Mouse (Mus musculus) granulocyte monocyte progenitor cell, adult 5-6 weeks (primary cell): ENCODE results near the gene Maz. TPM values are rescaled to one million over a fixed set of nuclear protein-coding genes. Genes with fewer than 3 reads are reported as not detected.

Experiments
- total RNA-seq, 2 experiments: library from RNA; stranded (forward) in 1 of 2; stranded (reverse) in 1 of 2; fragments of 200-712, 200-1000 nt in 1 of 2; fragments of >200 nt in 1 of 2; fragmentation: Nextera tagmentation in 1 of 2; gene quantifications; 2 replicates each; pipeline ENCODE4 v1.2.3; 2014 to 2017

Maz gene
- total RNA-seq, 2 experiments from 2014 or later, result 77.5 to 169 TPM

Other genes starting within 250 kb of the Maz start
Only the 30 nearest of the 32 such genes appear.
- gene Ppp4c, start 234.5 kb downstream of the Maz start, total RNA-seq (2014; fragmentation: Nextera tagmentation), result 160 and 219 TPM in 2 replicates
- gene Ppp4c, start 234.5 kb downstream of the Maz start, total RNA-seq (2017), result 131 and 137 TPM in 2 replicates
- not detected in 2 replicates for gene Fam57b, start 229.4 kb downstream of the Maz start, total RNA-seq (2014; fragmentation: Nextera tagmentation)
- gene Fam57b, start 229.4 kb downstream of the Maz start, total RNA-seq (2017), result not detected in 2 replicates
- not detected in 2 replicates for gene 4930451I11Rik, start 195.4 kb downstream of the Maz start, total RNA-seq (2014; fragmentation: Nextera tagmentation)
- gene 4930451I11Rik, start 195.4 kb downstream of the Maz start, total RNA-seq (2017), result not detected in 2 replicates
- not detected in 2 replicates for gene Doc2a, start 179.6 kb downstream of the Maz start, total RNA-seq (2014; fragmentation: Nextera tagmentation)
- gene Doc2a, start 179.6 kb downstream of the Maz start, total RNA-seq (2017), result 0.15 TPM in 1 of 2 replicates, not detected in the other
- 62.2 and 65.9 TPM in 2 replicates for gene Hirip3, start 165.1 kb downstream of the Maz start, total RNA-seq (2014; fragmentation: Nextera tagmentation)
- 168 and 171 TPM in 2 replicates for gene Hirip3, start 165.1 kb downstream of the Maz start, total RNA-seq (2017)
- gene Ino80e, start 164.7 kb downstream of the Maz start, total RNA-seq (2014; fragmentation: Nextera tagmentation), result 89.0 and 100 TPM in 2 replicates
- 23.4 and 35.3 TPM in 2 replicates for gene Ino80e, start 164.7 kb downstream of the Maz start, total RNA-seq (2017)
- 28.0 and 45.8 TPM in 2 replicates for gene Taok2, start 142.3 kb downstream of the Maz start, total RNA-seq (2014; fragmentation: Nextera tagmentation)
- 29.9 and 35.6 TPM in 2 replicates for gene Taok2, start 142.3 kb downstream of the Maz start, total RNA-seq (2017)
- 27.9 and 31.9 TPM in 2 replicates for gene Tmem219, start 104.1 kb downstream of the Maz start, total RNA-seq (2014; fragmentation: Nextera tagmentation)
- 20.0 and 26.5 TPM in 2 replicates for gene Tmem219, start 104.1 kb downstream of the Maz start, total RNA-seq (2017)
- 12.4 and 23.1 TPM in 2 replicates for gene Kctd13, start 98.2 kb downstream of the Maz start, total RNA-seq (2014; fragmentation: Nextera tagmentation)
- gene Kctd13, start 98.2 kb downstream of the Maz start, total RNA-seq (2017), result 9.7 and 10.3 TPM in 2 replicates
- not detected in 2 replicates for gene Asphd1, start 77.5 kb downstream of the Maz start, total RNA-seq (2014; fragmentation: Nextera tagmentation)
- gene Asphd1, start 77.5 kb downstream of the Maz start, total RNA-seq (2017), result not detected in 2 replicates
- gene Sez6l2, start 76.5 kb downstream of the Maz start, total RNA-seq (2014; fragmentation: Nextera tagmentation), result 3.4 and 6.4 TPM in 2 replicates
- gene Sez6l2, start 76.5 kb downstream of the Maz start, total RNA-seq (2017), result 0.46 and 1.4 TPM in 2 replicates
- gene Cdipt, start 51.1 kb downstream of the Maz start, total RNA-seq (2014; fragmentation: Nextera tagmentation), result 72.3 and 78.9 TPM in 2 replicates
- 38.2 and 63.1 TPM in 2 replicates for gene Cdipt, start 51.1 kb downstream of the Maz start, total RNA-seq (2017)
- 1.1 and 2.7 TPM in 2 replicates for gene Cdiptos, start 50.9 kb downstream of the Maz start, total RNA-seq (2014; fragmentation: Nextera tagmentation)
- gene Cdiptos, start 50.9 kb downstream of the Maz start, total RNA-seq (2017), result 0.26 and 1.1 TPM in 2 replicates
- 9.8 and 13.1 TPM in 2 replicates for gene Mvp, start 12.4 kb downstream of the Maz start, total RNA-seq (2014; fragmentation: Nextera tagmentation)
- 17.7 and 22.1 TPM in 2 replicates for gene Mvp, start 12.4 kb downstream of the Maz start, total RNA-seq (2017)
- gene Pagr1b, start 10.6 kb downstream of the Maz start, total RNA-seq (2014; fragmentation: Nextera tagmentation), result not detected in 2 replicates
- 10.5 TPM in 1 of 2 replicates, not detected in the other for gene Pagr1b, start 10.6 kb downstream of the Maz start, total RNA-seq (2017)
- 17.5 and 50.8 TPM in 2 replicates for gene Pagr1a, start 9.7 kb downstream of the Maz start, total RNA-seq (2014; fragmentation: Nextera tagmentation)
- gene Pagr1a, start 9.7 kb downstream of the Maz start, total RNA-seq (2017), result 3.4 and 27.2 TPM in 2 replicates
- 2.3 and 28.3 TPM in 2 replicates for gene Gm42742, start 5.9 kb downstream of the Maz start, total RNA-seq (2014; fragmentation: Nextera tagmentation)
- 32.7 and 35.4 TPM in 2 replicates for gene Gm42742, start 5.9 kb downstream of the Maz start, total RNA-seq (2017)
- gene Prrt2, start 5.8 kb downstream of the Maz start, total RNA-seq (2014; fragmentation: Nextera tagmentation), result 1.8 and 6.9 TPM in 2 replicates
- 0.43 and 1.6 TPM in 2 replicates for gene Prrt2, start 5.8 kb downstream of the Maz start, total RNA-seq (2017)
- 26.2 and 29.2 TPM in 2 replicates for gene Kif22, start 15.4 kb upstream of the Maz start, total RNA-seq (2014; fragmentation: Nextera tagmentation)
- gene Kif22, start 15.4 kb upstream of the Maz start, total RNA-seq (2017), result 65.0 and 67.4 TPM in 2 replicates
- not detected in 2 replicates for gene Zg16, start 60.3 kb upstream of the Maz start, total RNA-seq (2014; fragmentation: Nextera tagmentation)
- gene Zg16, start 60.3 kb upstream of the Maz start, total RNA-seq (2017), result 1.6 and 2.5 TPM in 2 replicates
- gene AI467606, start 64.3 kb upstream of the Maz start, total RNA-seq (2014; fragmentation: Nextera tagmentation), result 19.3 and 22.1 TPM in 2 replicates
- gene AI467606, start 64.3 kb upstream of the Maz start, total RNA-seq (2017), result 23.5 and 25.9 TPM in 2 replicates
- 2.7 and 3.1 TPM in 2 replicates for gene Qprt, start 95.2 kb upstream of the Maz start, total RNA-seq (2014; fragmentation: Nextera tagmentation)
- gene Qprt, start 95.2 kb upstream of the Maz start, total RNA-seq (2017), result 0.21 and 1.6 TPM in 2 replicates
- 123 and 159 TPM in 2 replicates for gene Spn, start 110.8 kb upstream of the Maz start, total RNA-seq (2014; fragmentation: Nextera tagmentation)
- gene Spn, start 110.8 kb upstream of the Maz start, total RNA-seq (2017), result 293 and 356 TPM in 2 replicates
- 21.1 and 44.7 TPM in 2 replicates for gene Cd2bp2, start 169.0 kb upstream of the Maz start, total RNA-seq (2014; fragmentation: Nextera tagmentation)
- gene Cd2bp2, start 169.0 kb upstream of the Maz start, total RNA-seq (2017), result 44.1 and 58.2 TPM in 2 replicates
- 27.0 and 33.2 TPM in 2 replicates for gene Tbc1d10b, start 181.4 kb upstream of the Maz start, total RNA-seq (2014; fragmentation: Nextera tagmentation)
- 26.2 and 35.0 TPM in 2 replicates for gene Tbc1d10b, start 181.4 kb upstream of the Maz start, total RNA-seq (2017)
- 9.1 and 25.5 TPM in 2 replicates for gene Mylpf, start 181.9 kb upstream of the Maz start, total RNA-seq (2014; fragmentation: Nextera tagmentation)
- 1.2 and 4.3 TPM in 2 replicates for gene Mylpf, start 181.9 kb upstream of the Maz start, total RNA-seq (2017)
- 6.0 and 18.7 TPM in 2 replicates for gene Zfp553, start 206.0 kb upstream of the Maz start, total RNA-seq (2014; fragmentation: Nextera tagmentation)
- gene Zfp553, start 206.0 kb upstream of the Maz start, total RNA-seq (2017), result 11.4 and 12.0 TPM in 2 replicates
- gene Sept1, start 206.1 kb upstream of the Maz start, total RNA-seq (2014; fragmentation: Nextera tagmentation), result 17.1 and 23.3 TPM in 2 replicates
- gene Sept1, start 206.1 kb upstream of the Maz start, total RNA-seq (2017), result 29.1 and 33.3 TPM in 2 replicates
- 4.9 and 7.8 TPM in 2 replicates for gene Zfp771, start 217.2 kb upstream of the Maz start, total RNA-seq (2014; fragmentation: Nextera tagmentation)
- gene Zfp771, start 217.2 kb upstream of the Maz start, total RNA-seq (2017), result 5.9 and 10.6 TPM in 2 replicates
- gene Dctpp1, start 233.7 kb upstream of the Maz start, total RNA-seq (2014; fragmentation: Nextera tagmentation), result 99.5 and 126 TPM in 2 replicates
- gene Dctpp1, start 233.7 kb upstream of the Maz start, total RNA-seq (2017), result 68.9 and 72.0 TPM in 2 replicates